Mouse (Mus musculus): ENCODE measurements at regions not wholly inside any gene's neighbourhood (a gene's known extent, or its start where the extent isn't known, plus 50 kb on each side); places are given as distances from the start of the nearest gene placed in this dataset.

GRCm38 (mm10) chr5:149851011-149851410 is 167.5 kb upstream of the Rxfp2 start:
- H3K36me3 ChIP-seq (ENCODE audit: insufficient read depth, low read length) = no peaks in the 10 kb centered on the region
- H3K27me3 ChIP-seq (ENCODE audit: insufficient read depth, low read length) = no peaks in the 10 kb centered on the region
- H3K4me2 ChIP-seq (replicated peaks; ENCODE audit: low read depth, low read length) = no peak overlapping the region
- no peaks in the 10 kb centered on the region for H3K9me3 ChIP-seq (ENCODE audit: low read length)
- H3K9ac ChIP-seq (replicated peaks; ENCODE audit: low read length) = no peak overlapping the region
- WGBS = 14% methylated on average over 9 of the region's 9 CpGs
- no peak overlapping the region for H3K27ac ChIP-seq (ENCODE audit: low read length)
- ATAC-seq (ENCODE audit: low FRiP score, low TSS enrichment) = peak; percentile 77
- H3K4me3 ChIP-seq (ENCODE audit: low read length) = no peak overlapping the region
- H3K4me1 ChIP-seq (ENCODE audit: insufficient read depth, low read length) = no peaks in the 10 kb centered on the region

GRCm38 (mm10) chr5:149852516-149852915 is 166.0 kb upstream of the Rxfp2 start:
- WGBS = 33% methylated on average over 16 of the region's 16 CpGs
- Histone ChIP-seq H3K36me3 (ENCODE audit: insufficient read depth, low read length) (no peaks in the 10 kb centered on the region), H3K9me3 (ENCODE audit: low read length) (no peaks in the 10 kb centered on the region), H3K4me3 (ENCODE audit: low read length) (0 out of 2 replicates have a peak overlapping the region, but pooled peaks have one; percentile 5), H3K27ac (ENCODE audit: low read length) (no peak overlapping the region), H3K27me3 (ENCODE audit: insufficient read depth, low read length) (no peaks in the 10 kb centered on the region), H3K4me1 (ENCODE audit: insufficient read depth, low read length) (no peaks in the 10 kb centered on the region), H3K4me2 (replicated peaks; ENCODE audit: low read depth, low read length) (peak overlapping the region; percentile 30), H3K9ac (replicated peaks; ENCODE audit: low read length) (no peak overlapping the region)
- ATAC-seq (ENCODE audit: low FRiP score, low TSS enrichment) = no peak

GRCm38 (mm10) chr5:149856101-149856500 is 162.4 kb upstream of the Rxfp2 start:
- WGBS = 100% methylated on average over 1 of the region's 1 CpGs

GRCm38 (mm10) chr5:149857019-149857418 is 161.5 kb upstream of the Rxfp2 start:
- no peak overlapping the region for H3K27ac ChIP-seq (ENCODE audit: low read length)
- no peak for ATAC-seq (ENCODE audit: low FRiP score, low TSS enrichment)
- H3K36me3 ChIP-seq (ENCODE audit: insufficient read depth, low read length) = no peaks in the 10 kb centered on the region
- no peaks in the 10 kb centered on the region for H3K9me3 ChIP-seq (ENCODE audit: low read length)
- no peak overlapping the region for H3K4me3 ChIP-seq (ENCODE audit: low read length)
- H3K27me3 ChIP-seq (ENCODE audit: insufficient read depth, low read length) = no peaks in the 10 kb centered on the region
- WGBS = 76% methylated on average over 1 of the region's 1 CpGs
- peaks cover 8% of the 10 kb centered on the region for H3K4me1 ChIP-seq (ENCODE audit: insufficient read depth, low read length)
- no peak overlapping the region for H3K9ac ChIP-seq (replicated peaks; ENCODE audit: low read length)
- no peak overlapping the region for H3K4me2 ChIP-seq (replicated peaks; ENCODE audit: low read depth, low read length)

More at GRCm38 (mm10) chr5:149856101-149856500, 162.4 kb upstream of the Rxfp2 start:
- Histone ChIP-seq H3K4me1 (ENCODE audit: insufficient read depth, low read length) (no peaks in the 10 kb centered on the region), H3K36me3 (ENCODE audit: insufficient read depth, low read length) (no peaks in the 10 kb centered on the region), H3K27ac (ENCODE audit: low read length) (no peak overlapping the region), H3K27me3 (ENCODE audit: insufficient read depth, low read length) (no peaks in the 10 kb centered on the region), H3K4me3 (ENCODE audit: low read length) (no peak overlapping the region), H3K4me2 (replicated peaks; ENCODE audit: low read depth, low read length) (no peak overlapping the region), H3K9ac (replicated peaks; ENCODE audit: low read length) (no peak overlapping the region), H3K9me3 (ENCODE audit: low read length) (no peaks in the 10 kb centered on the region)
- ATAC-seq (ENCODE audit: low FRiP score, low TSS enrichment) = no peak

GRCm38 (mm10) chr5:149861489-149861962 is 156.9 kb upstream of the Rxfp2 start:
- Histone ChIP-seq H3K36me3 (ENCODE audit: insufficient read depth, low read length) (no peaks in the 10 kb centered on the region), H3K4me2 (replicated peaks; ENCODE audit: low read depth, low read length) (peak overlapping the region; percentile 29; the same call in 1 of the 2 replicates), H3K27me3 (ENCODE audit: insufficient read depth, low read length) (no peaks in the 10 kb centered on the region), H3K4me3 (ENCODE audit: low read length) (no peak overlapping the region), H3K9me3 (ENCODE audit: low read length) (no peaks in the 10 kb centered on the region), H3K4me1 (ENCODE audit: insufficient read depth, low read length) (peaks cover 8% of the 10 kb centered on the region), H3K27ac (ENCODE audit: low read length) (no peak overlapping the region), H3K9ac (replicated peaks; ENCODE audit: low read length) (no peak overlapping the region)
- ATAC-seq (ENCODE audit: low FRiP score, low TSS enrichment) = peak; percentile 83
- WGBS = 15% methylated on average over 4 of the region's 4 CpGs

- Histone ChIP-seq H3K4me2 (replicated peaks; ENCODE audit: low read depth, low read length) (0 out of 2 replicates have a peak overlapping the region, but pooled peaks have one; percentile 4), H3K4me3 (ENCODE audit: low read length) (no peak overlapping the region), H3K4me1 (ENCODE audit: insufficient read depth, low read length) (peaks cover 31% of the 10 kb centered on the region), H3K9me3 (ENCODE audit: low read length) (no peaks in the 10 kb centered on the region), H3K9ac (replicated peaks; ENCODE audit: low read length) (no peak overlapping the region), H3K27ac (ENCODE audit: low read length) (0 out of 2 replicates have a peak overlapping the region, but pooled peaks have one; percentile 37), H3K27me3 (ENCODE audit: insufficient read depth, low read length) (no peaks in the 10 kb centered on the region), H3K36me3 (ENCODE audit: insufficient read depth, low read length) (no peaks in the 10 kb centered on the region)
- ATAC-seq (ENCODE audit: low FRiP score, low TSS enrichment) = peak; percentile 82; the same call in 1 of the 2 replicates
- WGBS = 10% methylated on average over 7 of the region's 7 CpGs
Measured at GRCm38 (mm10) chr5:149867926-149868325, 150.5 kb upstream of the Rxfp2 start.

- no peak overlapping the region for H3K4me2 ChIP-seq (replicated peaks; ENCODE audit: low read depth, low read length)
- no peak overlapping the region for H3K9ac ChIP-seq (replicated peaks; ENCODE audit: low read length)
- H3K4me1 ChIP-seq (ENCODE audit: insufficient read depth, low read length) = peaks cover 31% of the 10 kb centered on the region
- no peak overlapping the region for H3K4me3 ChIP-seq (ENCODE audit: low read length)
- H3K9me3 ChIP-seq (ENCODE audit: low read length) = no peaks in the 10 kb centered on the region
- ATAC-seq (ENCODE audit: low FRiP score, low TSS enrichment) = no peak
- H3K27me3 ChIP-seq (ENCODE audit: insufficient read depth, low read length) = no peaks in the 10 kb centered on the region
- H3K36me3 ChIP-seq (ENCODE audit: insufficient read depth, low read length) = no peaks in the 10 kb centered on the region
- no peak overlapping the region for H3K27ac ChIP-seq (ENCODE audit: low read length)
- 36% methylated on average over 5 of the region's 5 CpGs for WGBS
Measured at GRCm38 (mm10) chr5:149869441-149869840, 149.0 kb upstream of the Rxfp2 start.

GRCm38 (mm10) chr5:149870596-149870995 is 147.9 kb upstream of the Rxfp2 start:
- Histone ChIP-seq H3K4me3 (ENCODE audit: low read length) (no peak overlapping the region), H3K36me3 (ENCODE audit: insufficient read depth, low read length) (no peaks in the 10 kb centered on the region), H3K9me3 (ENCODE audit: low read length) (no peaks in the 10 kb centered on the region), H3K4me2 (replicated peaks; ENCODE audit: low read depth, low read length) (no peak overlapping the region), H3K27me3 (ENCODE audit: insufficient read depth, low read length) (no peaks in the 10 kb centered on the region), H3K27ac (ENCODE audit: low read length) (no peak overlapping the region), H3K9ac (replicated peaks; ENCODE audit: low read length) (no peak overlapping the region), H3K4me1 (ENCODE audit: insufficient read depth, low read length) (peaks cover 31% of the 10 kb centered on the region)
- WGBS = 36% methylated on average over 2 of the region's 2 CpGs
- ATAC-seq (ENCODE audit: low FRiP score, low TSS enrichment) = no peak

GRCm38 (mm10) chr5:149871521-149871920 is 147.0 kb upstream of the Rxfp2 start:
- ATAC-seq (ENCODE audit: low FRiP score, low TSS enrichment) = no peak
- Histone ChIP-seq H3K4me3 (ENCODE audit: low read length) (no peak overlapping the region), H3K9me3 (ENCODE audit: low read length) (no peaks in the 10 kb centered on the region), H3K27ac (ENCODE audit: low read length) (no peak overlapping the region), H3K36me3 (ENCODE audit: insufficient read depth, low read length) (no peaks in the 10 kb centered on the region), H3K27me3 (ENCODE audit: insufficient read depth, low read length) (no peaks in the 10 kb centered on the region), H3K9ac (replicated peaks; ENCODE audit: low read length) (no peak overlapping the region), H3K4me1 (ENCODE audit: insufficient read depth, low read length) (peaks cover 31% of the 10 kb centered on the region), H3K4me2 (replicated peaks; ENCODE audit: low read depth, low read length) (no peak overlapping the region)
- 17% methylated on average over 2 of the region's 2 CpGs for WGBS

GRCm38 (mm10) chr5:149873482-149874002 is 144.9 kb upstream of the Rxfp2 start:
- no peaks in the 10 kb centered on the region for H3K9me3 ChIP-seq (ENCODE audit: low read length)
- H3K4me2 ChIP-seq (replicated peaks; ENCODE audit: low read depth, low read length) = no peak overlapping the region; the same call in 1 of the 2 replicates
- no peak for ATAC-seq (ENCODE audit: low FRiP score, low TSS enrichment)
- H3K27ac ChIP-seq (ENCODE audit: low read length) = no peak overlapping the region
- no peaks in the 10 kb centered on the region for H3K27me3 ChIP-seq (ENCODE audit: insufficient read depth, low read length)
- WGBS = 48% methylated on average over 9 of the region's 9 CpGs
- peaks cover 24% of the 10 kb centered on the region for H3K4me1 ChIP-seq (ENCODE audit: insufficient read depth, low read length)
- no peak overlapping the region for H3K9ac ChIP-seq (replicated peaks; ENCODE audit: low read length)
- H3K36me3 ChIP-seq (ENCODE audit: insufficient read depth, low read length) = no peaks in the 10 kb centered on the region
- H3K4me3 ChIP-seq (ENCODE audit: low read length) = no peak overlapping the region

All from kidney, embryonic 16.5 days (tissue).